Mouse (Mus musculus) brain, embryonic 14.5 days (tissue): ENCODE measurements at regions not wholly inside any gene's neighbourhood (a gene's known extent, or its start where the extent isn't known, plus 50 kb on each side); places are given as distances from the start of the nearest gene placed in this dataset.

Experiments
- CTCF ChIP-seq: fragments of 200-500 bp; IDR thresholded peaks from 2 replicates; pipeline ENCODE4 v1.5.1; 2012; ENCODE audit warnings: inconsistent platforms, mild to moderate bottlenecking, moderate library complexity, borderline replicate concordance; ENCODE audit not compliant: insufficient read depth, insufficient read length; ENCODE audit errors: extremely low read depth
- POLR2A ChIP-seq: fragments of 200-500 bp; IDR thresholded peaks from 2 replicates; pipeline ENCODE4 v1.6.1; 2012; ENCODE audit warnings: mild to moderate bottlenecking, inconsistent platforms, borderline replicate concordance; ENCODE audit not compliant: poor library complexity, insufficient read depth, insufficient read length, severe bottlenecking; ENCODE audit errors: extremely low read depth

DNA sequence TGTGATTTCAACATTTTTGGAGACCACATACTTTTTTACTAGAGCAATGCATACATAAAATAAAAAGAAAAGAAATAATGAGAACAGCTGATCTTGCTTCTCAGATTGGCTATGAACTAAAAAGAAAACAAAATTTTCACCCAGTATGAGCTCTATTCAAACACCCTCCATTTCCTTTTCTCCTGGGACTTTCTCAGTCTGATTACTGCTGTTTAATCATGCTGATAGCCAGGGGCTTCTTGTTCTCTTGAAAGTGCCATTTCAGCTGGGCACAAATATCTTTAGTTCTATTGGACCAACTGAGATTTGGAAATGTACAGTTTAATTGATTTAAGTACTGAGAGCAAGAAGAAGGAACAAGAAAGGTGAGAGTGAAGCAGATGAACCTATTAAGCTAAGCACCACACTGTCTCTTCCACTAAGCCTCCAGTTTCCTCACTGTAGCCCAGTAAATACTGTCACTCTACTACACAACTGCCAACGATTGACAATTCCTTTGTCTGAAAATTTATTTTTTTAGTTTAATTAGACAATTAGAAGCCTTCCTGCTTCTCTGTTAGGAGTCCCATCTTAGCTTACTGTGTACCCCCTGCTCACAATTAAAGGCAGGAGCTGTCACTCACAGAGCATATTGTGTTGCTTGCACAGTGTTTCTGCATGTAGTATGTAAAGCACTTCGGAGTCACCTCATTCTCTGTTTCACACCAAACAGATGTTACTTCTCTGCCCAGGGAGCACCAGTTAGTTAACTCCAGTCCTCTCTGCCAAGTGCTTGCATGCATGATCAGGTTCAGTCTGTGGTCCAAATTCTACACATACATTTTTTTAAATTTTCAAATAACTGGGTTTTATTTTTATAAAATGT, 650.6 kb upstream of the Cntnap2 start:
- TF ChIP-seq CTCF, result no peak
- TF ChIP-seq POLR2A, result no peak
